Mouse (Mus musculus): ENCODE data around the gene Mcm5.

The Mcm5 gene

DNA sequence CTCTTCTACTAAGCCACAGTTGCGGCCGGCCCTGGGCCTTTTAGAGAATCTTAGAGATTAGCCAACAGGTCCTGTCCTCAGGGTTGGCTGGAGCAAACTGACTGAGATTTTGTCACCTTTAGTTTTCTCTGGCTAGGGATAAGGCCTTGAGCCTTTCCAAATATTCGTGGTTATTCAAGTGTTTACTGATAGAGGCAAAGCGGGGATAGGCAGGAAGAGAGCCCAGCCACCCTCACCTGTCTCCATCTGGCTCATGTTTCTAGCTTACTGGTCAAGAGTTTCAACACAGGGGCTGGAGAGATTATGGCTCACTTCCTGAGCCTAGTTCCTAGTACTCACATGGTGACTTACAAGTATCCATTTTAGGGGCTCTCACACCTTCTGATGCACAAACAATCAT is 6.4 kb upstream of the Mcm5 start:
- DNase-seq (ENCODE audit: low spot score), result no peak

DNA sequence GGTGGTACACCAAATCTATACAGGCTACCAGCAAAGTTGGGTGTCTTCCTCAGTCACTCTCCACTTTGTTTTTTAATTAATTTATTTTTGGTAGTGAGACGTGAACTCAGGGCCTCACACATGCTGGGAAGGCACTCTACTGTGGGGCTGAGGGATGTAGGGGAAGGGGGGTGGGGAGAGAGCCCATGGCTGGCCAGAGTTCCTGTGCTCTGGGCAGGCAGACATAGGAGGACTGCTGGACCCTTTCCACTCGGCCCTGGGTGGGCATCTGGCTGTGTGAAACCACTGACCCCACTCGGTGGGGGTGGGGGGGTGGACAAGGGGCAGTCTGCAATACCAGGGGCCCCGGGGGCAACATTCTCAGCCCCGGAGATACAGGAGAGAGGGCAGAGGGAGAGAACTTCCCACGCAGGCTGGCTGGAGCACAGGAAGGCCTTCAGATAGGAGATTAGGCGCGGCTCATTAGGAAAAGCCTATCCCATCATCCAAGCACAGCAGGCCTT is 5.9 kb upstream of the Mcm5 start:
- DNase-seq (ENCODE audit: low spot score), result no peak

DNA sequence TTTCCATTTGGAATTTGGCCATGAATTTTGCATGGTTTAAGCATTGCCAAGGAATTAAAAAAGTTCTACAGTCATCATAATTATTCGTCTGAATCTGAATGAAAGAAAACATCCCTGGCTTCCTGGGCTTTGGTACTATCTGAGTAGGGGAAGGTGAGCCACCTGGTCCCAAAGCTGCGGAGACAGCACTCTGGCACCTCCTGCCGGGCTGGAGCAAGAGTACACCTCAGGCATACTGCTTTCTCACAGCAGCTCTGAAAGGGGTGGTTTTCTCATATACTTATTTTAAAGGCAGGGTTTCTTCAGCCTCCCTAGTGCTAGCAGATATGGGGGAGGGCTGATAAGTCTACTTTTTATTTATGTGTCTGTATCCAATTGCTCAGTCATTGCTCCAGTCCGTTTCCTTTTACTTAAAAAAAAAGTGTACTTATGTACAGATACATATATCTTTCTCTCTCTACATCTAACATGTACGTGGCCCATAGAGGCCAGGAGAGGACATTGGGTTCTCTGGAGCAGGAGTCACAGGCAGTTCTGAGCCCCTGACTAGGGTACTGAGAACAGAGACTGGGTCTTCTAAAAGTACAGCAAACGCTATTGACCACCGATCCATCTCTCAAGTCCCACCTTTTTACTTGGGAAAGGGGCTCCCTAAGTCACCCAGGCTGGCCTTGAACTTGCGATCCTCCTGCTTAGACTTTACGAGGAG is 688 bp upstream of the Mcm5 start:
- peak; percentile 89 for DNase-seq (ENCODE audit: low spot score)

DNA sequence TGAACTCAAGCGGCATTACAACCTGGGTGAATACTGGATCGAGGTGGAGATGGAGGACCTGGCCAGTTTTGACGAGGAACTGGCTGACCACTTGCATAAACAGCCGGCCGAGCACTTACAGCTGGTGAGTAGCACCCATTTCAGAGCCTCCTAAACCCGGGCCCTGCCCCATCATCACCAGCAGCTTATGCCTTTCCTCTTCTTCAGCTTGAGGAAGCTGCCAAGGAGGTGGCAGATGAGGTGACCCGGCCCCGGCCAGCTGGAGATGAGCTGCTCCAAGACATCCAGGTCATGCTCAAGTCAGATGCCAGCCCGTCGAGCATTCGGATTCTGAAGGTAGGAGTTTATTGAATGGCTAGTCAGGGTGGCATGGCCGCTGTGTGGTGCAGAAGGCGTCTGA is 724 bp downstream of the Mcm5 start:
- DNase-seq (ENCODE audit: low spot score), result peak; percentile 15

DNA sequence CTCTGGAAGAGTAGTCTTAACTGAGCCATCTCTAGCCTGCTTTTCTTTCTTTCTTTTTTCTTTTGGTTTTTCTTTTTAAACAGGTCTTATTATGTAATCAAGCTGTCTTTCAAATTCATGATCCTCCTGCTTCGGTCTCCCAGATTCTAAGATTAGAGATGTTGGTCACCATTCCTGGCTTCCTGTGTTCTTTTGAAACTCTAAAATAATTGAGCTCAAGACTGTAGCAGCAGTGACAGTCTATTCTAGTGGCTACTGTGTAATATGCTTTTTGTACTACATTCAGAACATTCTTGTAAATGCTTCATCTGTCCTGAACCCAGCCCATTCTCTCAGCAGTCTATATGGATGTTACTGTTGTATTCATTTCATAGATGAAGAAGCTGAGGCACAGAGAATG is 9.1 kb downstream of the Mcm5 start:
- no peak for DNase-seq (ENCODE audit: low spot score)

DNA sequence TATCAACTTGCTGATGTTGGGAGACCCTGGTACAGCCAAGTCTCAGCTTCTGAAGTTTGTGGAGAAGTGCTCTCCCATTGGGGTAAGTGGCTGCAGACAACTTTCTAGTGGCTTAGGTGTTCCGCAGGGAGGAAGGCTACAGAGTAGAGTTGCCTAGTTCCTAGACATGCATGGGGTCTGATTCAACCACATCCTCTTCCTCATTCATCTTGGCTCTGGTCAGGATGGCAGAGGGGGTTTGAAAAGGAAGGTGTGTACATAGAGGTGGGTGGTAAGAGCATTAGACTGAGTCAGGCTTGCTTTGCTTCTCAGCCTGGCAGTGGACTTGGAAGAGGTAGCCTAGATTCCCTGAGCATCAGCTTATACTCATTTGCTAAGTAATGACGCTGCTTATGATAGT is 9.9 kb downstream of the Mcm5 start:
- no peak for DNase-seq (ENCODE audit: low spot score)

DNA sequence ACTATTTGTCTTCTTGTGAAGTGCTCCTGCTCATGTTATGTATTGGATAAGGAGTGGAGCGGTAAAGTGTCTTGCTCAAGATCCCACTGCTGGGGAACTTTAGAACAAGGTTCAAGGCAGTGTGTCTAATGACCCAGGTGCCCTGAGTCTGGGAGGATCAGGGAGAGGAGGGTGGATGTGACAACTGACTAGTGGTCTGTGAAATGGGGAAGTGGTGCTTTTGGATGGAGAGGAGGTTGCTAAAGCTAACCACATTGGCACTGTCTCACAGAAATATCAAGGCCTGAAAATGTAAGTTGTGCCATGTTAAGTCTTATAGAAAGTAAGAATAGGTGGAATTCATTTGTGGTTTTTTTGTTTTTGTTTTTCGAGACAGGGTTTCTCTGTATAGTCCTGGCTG is 10.4 kb downstream of the Mcm5 start:
- no peak for DNase-seq (ENCODE audit: low spot score)

DNA sequence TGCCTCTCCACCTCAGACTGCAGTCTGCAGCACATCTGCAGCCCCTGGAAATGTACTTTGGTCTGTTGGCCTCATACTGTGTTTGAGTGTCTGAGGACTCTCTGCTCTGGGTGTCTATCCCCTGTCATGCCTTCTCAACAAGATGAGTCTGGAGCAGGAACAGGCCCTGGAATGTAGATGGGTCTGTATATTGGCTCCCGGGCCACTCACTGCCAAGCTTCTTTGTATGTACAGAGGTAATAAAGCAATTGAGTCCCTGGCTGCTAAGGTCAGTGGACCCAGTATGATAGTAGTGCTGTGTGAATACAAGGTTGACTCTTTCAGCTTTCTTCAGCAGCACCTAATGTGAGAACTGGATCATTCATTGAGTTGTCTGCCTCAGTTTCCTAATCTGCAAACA is 18.0 kb downstream of the Mcm5 start:
- DNase-seq (ENCODE audit: low spot score), result no peak

DNA sequence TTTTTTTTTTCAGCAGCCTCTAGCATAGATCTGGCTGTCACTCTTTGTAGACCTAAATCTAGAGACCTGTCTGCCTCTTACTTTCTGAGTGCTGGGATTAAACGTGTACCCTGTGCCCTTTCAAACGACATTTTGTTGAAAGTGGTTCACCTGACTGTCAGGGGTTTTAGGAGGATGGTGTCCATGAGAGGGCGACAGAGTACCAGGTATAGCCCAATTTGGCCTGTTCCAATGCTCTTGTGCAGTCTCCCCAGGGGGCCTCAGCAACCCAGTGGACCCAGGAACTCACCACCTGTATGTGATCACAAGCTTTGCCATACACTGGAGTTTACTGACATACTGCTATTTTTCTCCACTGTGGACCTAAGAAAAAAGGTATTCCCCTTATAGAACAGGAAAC is 23.1 kb downstream of the Mcm5 start:
- DNase-seq (ENCODE audit: low spot score), result peak; percentile 28

DNA sequence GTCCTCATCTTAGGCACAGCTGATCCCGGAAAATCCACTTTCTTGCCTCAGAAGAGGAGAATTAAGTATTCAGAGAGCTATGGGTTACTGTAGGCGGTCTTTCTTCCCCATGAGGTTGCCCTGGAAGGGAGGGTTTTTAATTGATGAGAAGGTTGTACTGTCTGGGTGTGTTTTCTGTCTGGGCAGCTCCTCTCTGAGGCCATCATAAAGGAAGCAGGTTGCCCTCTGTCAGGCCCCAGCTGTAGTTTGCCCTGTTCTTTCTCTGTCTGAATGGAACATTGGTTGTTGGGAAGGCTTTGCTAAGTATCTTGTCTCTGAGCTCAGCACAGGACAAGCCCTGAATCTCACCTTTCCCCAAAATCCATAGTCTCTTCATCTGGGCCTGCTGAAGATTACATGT is 24.0 kb downstream of the Mcm5 start:
- no peak for DNase-seq (ENCODE audit: low spot score)

DNA sequence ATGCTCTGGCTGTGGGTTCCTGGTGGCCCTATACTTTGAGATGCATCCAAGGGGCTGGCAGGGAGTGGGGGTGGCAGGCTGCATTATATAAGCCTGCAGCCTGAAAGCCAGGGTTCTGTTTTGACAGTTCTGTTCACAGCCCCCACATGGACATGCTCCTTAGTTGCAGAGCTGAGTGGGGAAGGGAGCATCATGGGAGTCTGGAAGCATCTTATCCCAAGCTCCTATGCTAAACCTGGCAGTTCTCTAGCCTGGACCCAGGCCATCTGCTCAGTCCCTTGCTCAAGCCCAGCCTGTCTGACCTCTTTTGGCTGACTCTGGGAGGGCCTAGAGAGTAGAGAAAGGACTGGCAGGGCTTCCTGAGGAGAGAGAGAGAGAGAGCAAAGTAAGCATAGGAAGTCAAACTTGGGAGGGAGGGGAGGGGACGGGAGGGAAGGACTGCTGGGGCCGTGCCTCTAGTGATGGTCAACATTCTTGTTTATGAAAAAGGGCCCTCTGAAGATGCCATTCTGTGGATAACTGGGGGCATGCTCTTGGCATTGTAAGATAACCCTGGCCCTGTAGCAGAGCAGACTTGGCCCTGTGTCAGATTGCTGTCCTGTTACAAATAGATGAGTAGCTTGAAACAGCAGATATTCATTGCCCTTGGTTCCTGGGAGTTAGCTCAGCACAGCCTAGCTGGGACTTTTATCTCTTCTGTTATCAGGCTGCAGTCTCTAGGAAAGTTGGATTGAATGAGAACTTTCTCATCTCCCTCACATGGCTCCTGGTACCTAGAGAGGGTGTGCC is 25.4 kb downstream of the Mcm5 start:
- no peak for DNase-seq (ENCODE audit: low spot score)

DNA sequence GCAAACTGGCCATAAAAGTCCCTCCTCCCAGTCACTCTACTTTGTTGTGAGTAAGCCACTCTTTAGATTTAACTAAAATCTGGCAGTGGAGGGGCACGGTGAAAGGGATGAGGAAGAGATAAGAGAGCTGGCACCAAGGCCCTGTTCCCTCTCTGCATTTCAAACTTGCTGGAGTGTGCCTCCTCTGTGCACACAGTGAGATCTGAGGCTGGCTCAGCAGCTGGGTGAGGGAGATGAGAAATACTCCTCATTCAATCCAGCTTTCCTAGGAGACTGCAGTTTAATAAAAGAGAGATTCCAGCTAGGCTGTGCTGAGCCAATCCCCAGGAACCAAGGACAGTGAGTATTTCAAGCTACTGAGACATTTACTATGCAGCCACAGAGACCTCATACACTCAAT is 26.4 kb downstream of the Mcm5 start:
- DNase-seq (ENCODE audit: low spot score), result no peak

DNA sequence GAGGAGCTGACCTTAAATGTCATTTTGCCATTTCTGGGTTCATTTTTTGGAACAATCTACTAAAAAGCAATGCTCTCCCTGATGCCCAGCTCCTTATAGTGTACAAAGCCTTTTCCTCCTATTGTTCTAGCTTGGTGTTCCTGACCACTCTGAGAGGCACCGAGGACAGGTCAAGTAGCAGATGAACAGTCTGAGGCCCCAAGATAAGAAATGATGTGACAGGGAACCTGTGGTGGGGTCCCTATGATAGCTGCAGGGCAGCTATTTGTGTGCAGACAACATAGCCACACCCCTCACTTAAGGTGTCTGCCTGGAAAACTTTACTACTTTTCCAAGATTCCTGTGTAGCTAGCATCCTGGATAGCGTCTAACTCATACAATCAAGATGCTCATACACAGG is 26.9 kb downstream of the Mcm5 start:
- DNase-seq (ENCODE audit: low spot score), result no peak

DNA sequence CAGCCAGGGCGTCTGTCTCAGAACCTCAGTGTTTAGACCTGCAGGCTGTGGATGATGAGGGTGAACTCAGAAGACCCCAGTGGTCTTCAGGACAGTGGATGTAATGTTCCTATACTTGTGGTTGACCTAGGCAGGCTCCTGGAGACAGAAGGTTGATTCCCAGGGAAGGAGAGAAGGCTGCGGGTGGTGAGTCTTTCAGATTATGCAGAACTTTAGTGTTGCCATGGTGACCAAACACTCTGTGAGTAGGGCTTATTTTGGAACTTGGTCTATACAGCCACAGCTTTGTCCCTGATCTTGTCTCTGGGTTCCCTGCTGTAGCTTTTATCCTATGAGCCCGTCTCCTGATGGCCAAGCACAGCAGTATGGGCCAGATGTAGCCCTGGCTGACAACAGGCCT is 28.2 kb downstream of the Mcm5 start:
- no peak for DNase-seq (ENCODE audit: low spot score)

DNA sequence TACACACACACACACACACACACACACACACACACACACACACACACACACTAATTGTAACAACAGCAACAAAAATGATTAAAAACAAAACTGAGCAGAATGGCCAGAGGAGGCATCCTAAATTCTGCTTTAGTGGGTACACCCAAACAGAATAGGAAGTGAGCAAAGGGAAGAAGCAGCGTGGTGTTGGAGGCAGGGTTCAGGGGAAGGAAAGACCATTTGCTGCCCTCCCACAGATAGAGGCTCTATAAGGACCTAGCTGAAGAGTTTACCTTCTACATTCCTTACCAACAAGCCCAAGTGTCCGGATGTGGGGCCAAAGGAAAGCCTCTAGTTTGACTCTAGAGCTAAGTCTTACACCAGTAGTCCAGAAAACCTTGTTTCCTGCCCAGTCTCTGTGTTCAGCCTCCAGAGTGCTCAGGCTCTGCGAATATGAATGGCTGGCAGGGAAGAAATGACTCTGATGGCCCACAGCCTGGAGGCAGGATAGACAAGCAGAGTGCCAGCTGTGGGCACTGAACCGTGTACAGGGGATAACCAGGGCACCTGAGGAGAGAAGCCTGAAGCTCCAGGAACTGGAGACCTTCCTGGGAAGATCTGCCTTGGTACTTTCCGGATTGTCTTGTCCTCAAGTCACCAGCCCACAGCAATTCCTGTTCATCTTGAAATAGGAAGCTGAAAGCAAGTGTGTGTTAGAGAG is 41.7 kb downstream of the Mcm5 start:
- no peak for DNase-seq (ENCODE audit: low spot score)

DNA sequence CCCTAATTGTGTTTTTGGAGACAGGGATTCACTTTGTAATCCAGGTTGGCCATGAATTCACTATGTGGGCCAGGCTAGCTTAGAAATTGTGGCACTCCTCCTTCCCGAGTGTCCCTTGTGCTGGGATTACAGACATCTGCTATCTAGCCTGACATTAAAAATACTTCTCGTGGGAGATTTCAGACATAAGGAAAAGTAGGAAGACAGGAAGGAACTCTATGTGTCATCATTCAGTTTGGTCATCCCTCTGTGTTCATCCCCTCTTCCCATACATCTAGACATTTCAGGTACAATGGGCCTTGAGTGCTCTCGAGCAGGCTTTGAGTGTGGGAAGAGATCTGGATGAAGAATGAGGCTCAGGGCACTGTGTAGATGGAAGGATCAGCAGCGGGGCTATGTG is 42.4 kb downstream of the Mcm5 start:
- DNase-seq (ENCODE audit: low spot score), result no peak

DNA sequence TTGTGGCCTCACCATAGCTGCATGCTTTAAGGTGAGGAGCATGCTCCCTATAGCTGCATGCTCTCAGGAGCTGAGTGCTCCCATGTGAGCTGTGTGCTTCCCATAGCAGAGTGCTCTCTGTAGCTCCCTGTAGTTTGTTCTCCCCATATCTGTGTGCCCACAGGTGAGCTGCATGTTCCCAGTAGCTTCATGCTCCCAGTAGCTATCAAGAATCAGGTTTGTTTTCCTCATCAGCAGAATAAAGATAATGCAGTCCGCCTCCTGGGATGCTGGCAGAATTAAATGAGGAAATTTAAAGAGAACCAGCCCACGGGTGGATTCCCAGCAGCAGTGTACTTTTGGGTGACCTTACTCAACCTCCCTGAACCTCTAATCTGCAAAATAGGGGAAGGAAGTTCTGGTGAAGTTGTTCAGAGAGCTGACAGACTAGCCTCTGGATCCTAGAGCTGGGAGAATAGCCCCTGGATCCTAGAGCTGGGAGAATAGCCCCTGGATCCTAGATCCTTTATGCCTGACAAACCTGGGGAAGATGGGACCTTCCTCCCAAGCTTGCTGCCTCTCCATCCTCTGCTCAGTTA is 43.2 kb downstream of the Mcm5 start:
- no peak for DNase-seq (ENCODE audit: low spot score)

DNA sequence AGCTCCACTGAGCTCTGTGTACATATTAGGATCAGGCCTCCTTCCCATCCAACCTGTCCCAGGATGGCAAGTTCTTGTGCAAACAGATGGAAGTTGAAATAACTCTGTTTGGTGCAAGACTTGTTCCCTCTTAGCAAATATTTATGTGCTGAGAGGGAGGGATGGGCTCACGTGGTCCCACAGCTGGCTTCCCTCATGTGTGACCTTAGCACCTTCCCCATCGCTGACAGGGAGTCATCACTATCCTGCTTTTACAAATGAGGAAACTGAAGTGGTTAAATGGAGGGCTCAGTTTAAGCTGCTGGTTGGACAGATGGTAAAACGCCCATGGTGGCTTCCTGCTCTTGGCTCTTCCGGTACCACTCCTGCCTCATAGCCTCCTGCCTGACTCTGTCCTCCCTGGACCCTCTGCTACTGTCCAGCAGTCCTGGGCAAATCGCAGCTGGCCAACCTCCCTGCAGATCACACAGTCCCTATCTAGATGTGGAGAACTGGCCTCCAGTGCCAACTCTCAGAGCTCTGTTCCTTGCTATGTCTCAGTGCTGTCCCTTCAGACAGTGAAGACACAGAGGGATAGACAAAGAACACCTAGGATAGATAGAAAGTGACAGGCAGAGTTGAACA is 45.6 kb downstream of the Mcm5 start:
- no peak for DNase-seq (ENCODE audit: low spot score)

DNA sequence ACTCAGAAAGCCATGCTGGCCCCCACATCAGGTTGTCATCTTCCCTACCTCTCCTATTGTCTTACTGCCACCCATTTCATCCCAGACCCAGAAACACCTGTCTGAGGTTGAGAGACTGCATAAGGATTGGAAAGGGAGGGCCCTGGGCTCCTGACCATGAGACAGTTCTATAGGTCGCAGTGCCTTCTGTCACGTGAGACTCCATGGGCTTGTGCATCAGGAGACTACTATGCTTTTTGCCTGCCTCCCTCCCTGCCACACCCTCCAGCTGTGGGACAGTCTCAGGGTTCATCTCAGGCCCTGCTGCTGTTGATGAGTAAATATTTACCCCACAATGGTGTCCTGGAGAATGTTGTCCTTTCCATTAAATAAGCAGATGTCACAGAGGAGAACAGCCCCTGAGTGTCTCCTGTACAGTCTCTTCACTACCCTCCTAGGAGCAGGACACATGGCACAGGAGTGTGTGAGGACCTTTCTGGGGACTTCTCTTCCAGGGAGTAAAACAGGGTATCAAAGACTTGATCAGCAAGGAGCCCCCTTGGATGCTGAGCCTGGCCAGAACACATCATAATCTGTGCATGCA is 46.5 kb downstream of the Mcm5 start:
- DNase-seq (ENCODE audit: low spot score), result no peak

DNA sequence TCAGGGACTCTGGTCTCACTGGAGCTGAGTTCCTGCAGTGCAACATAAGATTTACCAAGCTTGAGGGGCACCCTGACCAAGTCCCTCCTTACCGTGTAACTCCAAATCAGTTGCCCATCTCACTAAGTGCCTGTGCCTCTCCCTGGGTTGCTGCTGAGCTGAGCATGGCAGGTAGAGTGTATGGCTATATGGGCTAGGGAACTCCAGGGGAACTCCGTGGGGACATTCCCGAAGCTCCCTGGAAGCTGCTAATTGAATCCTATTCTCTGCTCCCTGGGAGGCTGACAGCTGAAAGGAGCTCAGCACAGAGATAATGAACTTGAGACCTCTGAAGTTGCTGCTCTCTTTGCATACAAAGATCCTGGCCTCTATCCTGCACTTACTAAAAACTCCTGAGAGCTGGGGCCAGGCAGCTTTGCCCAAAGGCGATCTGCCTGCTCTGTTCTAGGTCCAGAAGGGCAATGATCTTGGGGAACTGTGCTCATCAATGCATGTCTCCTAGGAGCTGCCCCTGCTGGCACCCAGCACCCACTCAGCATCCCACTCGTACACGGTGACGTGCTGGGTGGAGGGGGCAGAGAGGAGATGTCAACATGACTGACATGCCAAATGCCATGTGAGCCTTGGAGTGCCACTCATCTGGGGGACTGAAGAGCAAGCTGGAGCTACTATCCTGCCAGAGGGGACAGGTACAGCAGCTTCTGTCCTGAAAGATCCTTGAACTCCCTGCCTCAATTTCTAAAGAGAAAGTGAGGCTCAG is 48.3 kb downstream of the Mcm5 start:
- no peak for DNase-seq (ENCODE audit: low spot score)

DNA sequence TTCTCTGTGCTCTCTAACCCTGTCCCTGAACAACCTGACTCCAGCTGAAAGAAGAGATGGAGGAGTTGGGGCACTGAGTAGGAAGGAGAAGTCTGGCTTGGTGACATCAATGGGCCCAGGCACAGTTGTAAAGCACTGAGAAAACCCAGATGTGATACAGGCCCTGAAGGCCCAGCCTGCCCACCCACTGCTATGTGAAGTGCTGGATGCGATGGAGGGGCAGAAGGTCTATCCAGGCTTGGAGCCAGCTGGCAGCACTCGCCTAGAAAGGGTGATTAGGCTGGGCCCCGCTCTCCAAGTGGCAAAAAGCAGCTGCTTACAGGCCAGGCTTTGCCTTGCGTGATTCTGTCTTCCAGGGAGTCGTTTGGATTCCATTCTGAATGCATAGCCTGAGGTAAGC is 60.0 kb downstream of the Mcm5 start:
- DNase-seq (ENCODE audit: low spot score), result no peak
